Mouse (Mus musculus) cerebellum, adult 2 months (tissue): ENCODE data around the gene Gli3.

Experiments
- CTCF ChIP-seq: fragments of 200-500 bp; IDR thresholded peaks from 2 replicates; pipeline ENCODE4 v1.5.1; 2011; ENCODE audit warnings: low read depth, mild to moderate bottlenecking, control low read depth, low read length, moderate library complexity, borderline replicate concordance; ENCODE audit not compliant: insufficient read depth
- POLR2A ChIP-seq: fragments of 200-500 bp; IDR thresholded peaks from 2 replicates; pipeline ENCODE4 v1.6.1; 2011; ENCODE audit warnings: low read length, control low read depth, borderline replicate concordance; ENCODE audit not compliant: insufficient read depth

- TF ChIP-seq CTCF (no peak), POLR2A (no peak)
Measured at GRCm38 (mm10) chr13:15665514-15665913, 202.5 kb downstream of the Gli3 start.
